Mouse (Mus musculus): ENCODE results near the gene Timmdc1. TPM values are rescaled to one million over a fixed set of nuclear protein-coding genes. Genes with fewer than 3 reads are reported as not detected.

Timmdc1 gene
- polyA plus RNA-seq, 1 experiment from 2014 or later: 33.6 TPM

DNA sequence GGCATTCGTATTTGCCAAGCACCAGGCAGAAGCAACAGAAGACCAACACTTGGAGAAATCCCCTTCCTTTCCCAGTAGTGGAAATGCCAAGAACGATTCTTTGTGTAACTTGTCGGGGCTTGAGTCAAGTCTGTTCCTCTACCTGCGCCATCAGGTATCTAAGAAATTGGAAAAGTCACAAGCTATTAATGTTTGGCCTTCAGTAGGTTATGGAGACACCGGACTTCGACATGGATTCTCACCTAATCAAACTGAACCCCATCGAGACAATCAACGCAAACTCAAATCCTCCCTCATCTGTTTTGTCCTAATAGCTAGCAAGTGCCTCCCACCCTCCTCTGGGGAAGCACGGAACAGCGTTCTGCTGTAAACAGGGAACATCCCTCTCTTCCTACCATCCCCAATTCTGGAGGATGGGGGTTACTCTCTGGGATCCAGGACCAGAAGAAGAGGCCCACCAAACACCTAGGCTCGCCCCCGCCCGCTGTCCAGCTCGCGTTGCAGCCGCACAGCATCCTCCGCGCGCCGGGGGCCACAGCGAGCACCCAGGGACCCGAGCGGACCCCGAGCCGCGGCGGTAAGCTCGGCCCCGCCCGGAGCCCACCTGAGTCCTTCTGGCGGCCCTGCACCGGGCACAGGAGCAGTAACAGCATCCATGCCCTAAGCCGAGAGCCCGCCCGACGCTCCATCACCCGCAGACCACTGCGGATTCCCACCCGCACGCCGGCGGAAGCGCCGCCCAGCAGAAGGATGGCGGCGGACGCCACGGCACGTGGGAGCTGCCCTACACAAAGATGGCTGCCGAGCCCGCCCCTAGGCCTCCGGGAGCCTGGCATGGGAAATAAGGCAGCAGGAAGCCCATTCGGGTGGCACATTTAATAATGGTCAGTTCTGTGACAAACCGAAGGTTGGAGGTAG is 27.3 kb upstream of the Timmdc1 start, which contains the start of gene Poglut1:
Poglut1 (minus strand) TSS at position 780 of the 918 bp plus-strand sequence.
- 3% methylated on average over 54 of the region's 54 CpGs for WGBS (ENCODE audit: insufficient replicate concordance)
- H3K36me3 ChIP-seq (ENCODE audit: control insufficient read depth, insufficient read depth, low read length): peaks cover 4% of the 10 kb centered on the region; the same call in 1 of the 2 replicates
- ATAC-seq (replicated peaks; ENCODE audit: insufficient number of reproducible peaks, low FRiP score, low TSS enrichment): peak; percentile 71
- H3K4me2 ChIP-seq: peak within 1 kb of the TSS; percentile 81
- H3K27ac ChIP-seq (ENCODE audit: low read depth, low read length): no peak within 1 kb of the TSS
- H3K9me3 ChIP-seq (replicated peaks; ENCODE audit: control insufficient read depth, low read length): no peaks in the 10 kb centered on the region
- 0 out of 2 replicates have a peak, but pooled peaks cover 4% of the 10 kb centered on the region for H3K27me3 ChIP-seq (ENCODE audit: control insufficient read depth, insufficient read depth, low read length)
- peak within 1 kb of the TSS; percentile 76 for H3K9ac ChIP-seq (ENCODE audit: low read depth, low read length)
- H3K4me1 ChIP-seq (ENCODE audit: control insufficient read depth, insufficient read depth, low read length): peaks cover 7% of the 10 kb centered on the region; the same call in 1 of the 2 replicates
- peak within 1 kb of the TSS; percentile 76 for H3K4me3 ChIP-seq (ENCODE audit: low read depth, low read length)

DNA sequence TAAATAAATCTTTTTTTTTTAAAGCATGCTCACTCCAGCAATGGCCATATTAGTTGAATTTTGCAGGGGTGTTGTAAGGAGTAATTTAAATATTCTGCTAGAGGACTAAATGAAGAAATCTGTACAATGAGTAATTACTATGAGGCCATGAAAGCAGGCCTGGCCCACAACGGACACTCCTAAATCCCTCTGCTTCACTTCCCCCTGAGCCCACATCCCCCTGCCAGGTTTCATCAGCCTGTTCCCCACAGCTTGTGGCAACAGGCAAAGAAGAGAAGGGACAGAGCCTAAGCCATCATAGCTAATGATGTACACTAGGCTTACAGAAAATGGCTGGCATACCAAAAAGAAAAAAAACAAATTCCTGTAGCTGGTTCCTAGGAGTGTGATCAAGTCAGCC is 25.5 kb upstream of the Timmdc1 start:
- WGBS (ENCODE audit: insufficient replicate concordance): 92% methylated on average over 1 of the region's 1 CpGs
- H3K4me2 ChIP-seq: no peak overlapping the region
- H3K27ac ChIP-seq (ENCODE audit: low read depth, low read length): no peak overlapping the region
- no peak overlapping the region for H3K9ac ChIP-seq (ENCODE audit: low read depth, low read length)
- no peak overlapping the region for H3K4me3 ChIP-seq (ENCODE audit: low read depth, low read length)
- no peaks in the 10 kb centered on the region for H3K27me3 ChIP-seq (ENCODE audit: control insufficient read depth, insufficient read depth, low read length)
- peaks cover 7% of the 10 kb centered on the region; the same call in 1 of the 2 replicates for H3K4me1 ChIP-seq (ENCODE audit: control insufficient read depth, insufficient read depth, low read length)
- peaks cover 4% of the 10 kb centered on the region; the same call in 1 of the 2 replicates for H3K36me3 ChIP-seq (ENCODE audit: control insufficient read depth, insufficient read depth, low read length)
- ATAC-seq (replicated peaks; ENCODE audit: insufficient number of reproducible peaks, low FRiP score, low TSS enrichment): no peak
- no peaks in the 10 kb centered on the region for H3K9me3 ChIP-seq (replicated peaks; ENCODE audit: control insufficient read depth, low read length)

GRCm38 (mm10) chr16:38538716-38539380 is 16.4 kb upstream of the Timmdc1 start:
- no peak for ATAC-seq (replicated peaks; ENCODE audit: insufficient number of reproducible peaks, low FRiP score, low TSS enrichment)
- peaks cover 18% of the 10 kb centered on the region for H3K36me3 ChIP-seq (ENCODE audit: control insufficient read depth, insufficient read depth, low read length)

GRCm38 (mm10) chr16:38536544-38537146 is 14.2 kb upstream of the Timmdc1 start:
- Histone ChIP-seq H3K36me3 (ENCODE audit: control insufficient read depth, insufficient read depth, low read length) (peaks cover 13% of the 10 kb centered on the region; the same call in 1 of the 2 replicates), H3K27me3 (ENCODE audit: control insufficient read depth, insufficient read depth, low read length) (no peaks in the 10 kb centered on the region), H3K9me3 (replicated peaks; ENCODE audit: control insufficient read depth, low read length) (no peaks in the 10 kb centered on the region), H3K9ac (ENCODE audit: low read depth, low read length) (no peak overlapping the region), H3K4me1 (ENCODE audit: control insufficient read depth, insufficient read depth, low read length) (no peaks in the 10 kb centered on the region), H3K4me2 (no peak overlapping the region), H3K4me3 (ENCODE audit: low read depth, low read length) (no peak overlapping the region), H3K27ac (ENCODE audit: low read depth, low read length) (no peak overlapping the region)
- ATAC-seq (replicated peaks; ENCODE audit: insufficient number of reproducible peaks, low FRiP score, low TSS enrichment): no peak
- 40% methylated on average over 8 of the region's 8 CpGs for WGBS (ENCODE audit: insufficient replicate concordance)

More at GRCm38 (mm10) chr16:38538716-38539380, 16.4 kb upstream of the Timmdc1 start:
- Histone ChIP-seq H3K27ac (ENCODE audit: low read depth, low read length) (no peak overlapping the region), H3K9me3 (replicated peaks; ENCODE audit: control insufficient read depth, low read length) (no peaks in the 10 kb centered on the region), H3K4me2 (no peak overlapping the region), H3K4me1 (ENCODE audit: control insufficient read depth, insufficient read depth, low read length) (no peaks in the 10 kb centered on the region), H3K4me3 (ENCODE audit: low read depth, low read length) (no peak overlapping the region), H3K27me3 (ENCODE audit: control insufficient read depth, insufficient read depth, low read length) (no peaks in the 10 kb centered on the region), H3K9ac (ENCODE audit: low read depth, low read length) (no peak overlapping the region)
- 79% methylated on average over 13 of the region's 13 CpGs for WGBS (ENCODE audit: insufficient replicate concordance)

- H3K4me2 ChIP-seq: no peak overlapping the region
- no peaks in the 10 kb centered on the region for H3K9me3 ChIP-seq (replicated peaks; ENCODE audit: control insufficient read depth, low read length)
- no peak overlapping the region for H3K9ac ChIP-seq (ENCODE audit: low read depth, low read length)
- peaks cover 22% of the 10 kb centered on the region for H3K36me3 ChIP-seq (ENCODE audit: control insufficient read depth, insufficient read depth, low read length)
- H3K27ac ChIP-seq (ENCODE audit: low read depth, low read length): no peak overlapping the region
- H3K27me3 ChIP-seq (ENCODE audit: control insufficient read depth, insufficient read depth, low read length): no peaks in the 10 kb centered on the region
- peaks cover 9% of the 10 kb centered on the region; the same call in 1 of the 2 replicates for H3K4me1 ChIP-seq (ENCODE audit: control insufficient read depth, insufficient read depth, low read length)
- ATAC-seq (replicated peaks; ENCODE audit: insufficient number of reproducible peaks, low FRiP score, low TSS enrichment): no peak
- WGBS (ENCODE audit: insufficient replicate concordance): 76% methylated on average over 6 of the region's 6 CpGs
- no peak overlapping the region for H3K4me3 ChIP-seq (ENCODE audit: low read depth, low read length)
Observed at GRCm38 (mm10) chr16:38526264-38526663, 3.8 kb upstream of the Timmdc1 start.

DNA sequence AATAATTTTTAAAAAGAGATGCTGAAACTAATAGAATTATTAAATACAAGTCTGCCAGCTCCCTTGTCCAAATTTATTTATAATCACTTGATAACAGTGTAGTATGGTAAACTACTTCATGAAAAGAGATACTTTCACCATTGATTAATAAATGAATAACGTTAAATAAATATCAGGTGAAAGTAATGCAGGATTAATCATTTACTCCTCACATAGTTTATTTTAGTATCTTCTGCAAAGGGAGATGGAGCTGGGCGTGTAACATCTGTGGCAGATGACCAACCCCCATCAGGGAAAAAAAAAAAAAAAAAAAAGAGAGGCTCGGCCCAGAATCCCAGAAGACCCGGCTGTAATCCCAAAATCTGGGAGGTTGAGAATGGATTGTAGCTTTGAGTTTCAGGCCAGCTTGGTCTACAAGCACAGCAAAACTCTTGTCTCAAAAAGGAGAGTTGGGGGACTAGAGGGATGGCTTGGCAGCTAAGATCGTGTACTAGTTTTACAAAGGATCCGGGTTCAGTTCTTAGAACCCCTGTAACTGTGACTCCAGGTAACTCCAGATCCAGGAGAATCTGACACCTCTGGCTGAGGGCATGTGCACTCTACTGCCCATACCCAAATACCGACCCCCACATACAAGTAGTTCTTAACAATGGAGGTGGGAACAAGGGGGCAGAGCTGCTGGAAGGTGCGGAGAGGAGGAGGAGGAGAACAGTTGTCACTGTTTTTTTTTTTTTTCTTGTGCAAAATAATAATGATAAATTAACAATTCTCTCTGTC is 1.1 kb downstream of the Timmdc1 start:
- peaks cover 9% of the 10 kb centered on the region; the same call in 1 of the 2 replicates for H3K4me1 ChIP-seq (ENCODE audit: control insufficient read depth, insufficient read depth, low read length)
- no peaks in the 10 kb centered on the region for H3K9me3 ChIP-seq (replicated peaks; ENCODE audit: control insufficient read depth, low read length)
- H3K27me3 ChIP-seq (ENCODE audit: control insufficient read depth, insufficient read depth, low read length): no peaks in the 10 kb centered on the region
- peaks cover 13% of the 10 kb centered on the region for H3K36me3 ChIP-seq (ENCODE audit: control insufficient read depth, insufficient read depth, low read length)
- peak overlapping the region; percentile 70 for H3K9ac ChIP-seq (ENCODE audit: low read depth, low read length)
- H3K4me3 ChIP-seq (ENCODE audit: low read depth, low read length): peak overlapping the region; percentile 92
- H3K27ac ChIP-seq (ENCODE audit: low read depth, low read length): no peak overlapping the region
- H3K4me2 ChIP-seq: peak overlapping the region; percentile 75
- ATAC-seq (replicated peaks; ENCODE audit: insufficient number of reproducible peaks, low FRiP score, low TSS enrichment): no peak
- WGBS (ENCODE audit: insufficient replicate concordance): 30% methylated on average over 8 of the region's 8 CpGs

DNA sequence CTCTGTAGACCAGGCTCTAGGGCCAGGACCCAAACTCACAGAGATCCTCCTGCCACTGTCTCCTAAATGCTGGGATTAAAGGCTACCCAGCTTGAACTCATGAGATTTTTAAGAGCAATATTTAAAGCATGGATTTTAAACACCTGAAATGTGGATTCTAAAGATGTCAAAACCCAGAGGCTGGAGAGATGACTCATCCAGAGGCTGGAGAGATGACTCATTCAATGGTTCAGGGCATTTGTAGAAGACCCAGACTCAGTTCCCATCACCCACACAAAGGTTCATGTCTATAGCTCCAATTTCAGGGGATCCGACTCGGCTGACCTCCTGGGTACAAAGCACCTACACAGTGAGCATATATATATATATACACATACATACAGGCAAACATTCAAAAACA is 3.3 kb downstream of the Timmdc1 start:
- ATAC-seq (replicated peaks; ENCODE audit: insufficient number of reproducible peaks, low FRiP score, low TSS enrichment): no peak
- 95% methylated on average over 2 of the region's 2 CpGs for WGBS (ENCODE audit: insufficient replicate concordance)
- H3K4me2 ChIP-seq: no peak overlapping the region
- no peaks in the 10 kb centered on the region for H3K27me3 ChIP-seq (ENCODE audit: control insufficient read depth, insufficient read depth, low read length)
- peaks cover 6% of the 10 kb centered on the region for H3K36me3 ChIP-seq (ENCODE audit: control insufficient read depth, insufficient read depth, low read length)
- no peak overlapping the region for H3K4me3 ChIP-seq (ENCODE audit: low read depth, low read length)
- no peak overlapping the region for H3K27ac ChIP-seq (ENCODE audit: low read depth, low read length)
- H3K4me1 ChIP-seq (ENCODE audit: control insufficient read depth, insufficient read depth, low read length): peaks cover 9% of the 10 kb centered on the region; the same call in 1 of the 2 replicates
- no peak overlapping the region for H3K9ac ChIP-seq (ENCODE audit: low read depth, low read length)
- no peaks in the 10 kb centered on the region for H3K9me3 ChIP-seq (replicated peaks; ENCODE audit: control insufficient read depth, low read length)

DNA sequence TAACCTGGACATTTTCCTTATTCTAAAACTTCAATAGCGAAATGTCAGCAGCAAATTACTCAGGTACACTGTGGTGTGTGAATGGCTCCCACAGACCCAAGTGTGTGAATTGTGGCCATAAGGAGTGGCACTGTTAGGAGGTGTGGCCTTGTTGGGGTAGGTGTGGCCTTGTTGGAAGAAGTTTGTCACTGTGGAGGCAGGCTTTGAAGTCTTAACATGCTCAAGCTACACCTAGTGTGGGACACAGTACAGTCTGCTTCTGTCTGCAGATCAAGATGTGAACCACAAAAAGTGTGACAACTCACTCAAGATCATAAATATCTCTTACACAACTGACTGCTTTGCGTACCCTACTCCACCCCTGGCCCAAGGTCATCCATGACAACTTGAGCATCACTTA is 11.6 kb downstream of the Timmdc1 start:
- Histone ChIP-seq H3K9ac (ENCODE audit: low read depth, low read length) (no peak overlapping the region), H3K4me2 (no peak overlapping the region), H3K27ac (ENCODE audit: low read depth, low read length) (no peak overlapping the region), H3K9me3 (replicated peaks; ENCODE audit: control insufficient read depth, low read length) (no peaks in the 10 kb centered on the region), H3K4me1 (ENCODE audit: control insufficient read depth, insufficient read depth, low read length) (no peaks in the 10 kb centered on the region), H3K27me3 (ENCODE audit: control insufficient read depth, insufficient read depth, low read length) (no peaks in the 10 kb centered on the region), H3K4me3 (ENCODE audit: low read depth, low read length) (no peak overlapping the region), H3K36me3 (ENCODE audit: control insufficient read depth, insufficient read depth, low read length) (peaks cover 17% of the 10 kb centered on the region)
- WGBS (ENCODE audit: insufficient replicate concordance): 83% methylated on average over 2 of the region's 2 CpGs
- no peak for ATAC-seq (replicated peaks; ENCODE audit: insufficient number of reproducible peaks, low FRiP score, low TSS enrichment)
